Mouse (Mus musculus): Measurements from ENCODE around the gene Satb2. TPM values are rescaled to one million over a fixed set of nuclear protein-coding genes. Genes with fewer than 3 reads are reported as not detected.

The Satb2 gene
- polyA plus RNA-seq, 1 experiment = 1.00 TPM

DNA sequence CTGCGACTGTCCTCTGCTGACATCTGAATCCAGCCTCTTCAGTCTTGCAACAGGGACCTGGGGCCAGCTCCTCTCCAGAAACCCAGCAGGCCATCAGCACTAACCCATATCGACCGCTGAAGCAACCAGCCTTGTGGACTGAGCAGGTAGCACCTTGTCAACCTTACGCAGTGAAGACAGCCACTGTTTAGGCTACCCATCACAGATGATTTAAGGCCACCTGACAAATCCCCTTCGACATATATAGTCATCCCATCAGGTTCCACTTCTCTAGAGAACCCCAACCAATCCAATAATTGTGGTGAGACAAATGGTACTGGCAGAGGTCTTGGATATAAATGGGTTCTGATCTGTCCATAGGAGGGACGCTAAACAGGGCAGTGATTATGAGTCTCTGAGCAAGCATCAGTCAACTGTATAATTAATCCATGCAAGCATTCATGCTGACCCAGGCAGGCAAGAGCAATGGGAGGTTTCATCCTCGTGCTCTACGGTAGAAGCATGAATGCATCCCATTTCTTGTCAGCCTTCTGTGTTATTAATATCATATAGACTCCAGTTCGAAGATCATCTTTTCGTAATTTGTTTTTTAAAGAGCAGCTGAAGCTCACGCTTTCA lies 229.5 kb downstream of the Satb2 start:
- H3K27ac ChIP-seq (ENCODE audit: control insufficient read depth, insufficient read depth, low read depth, low read length, poor library complexity) = no peak overlapping the region
- H3K4me1 ChIP-seq (ENCODE audit: control insufficient read depth, insufficient read depth, low read length) = no peaks in the 10 kb centered on the region
- no peak overlapping the region for H3K4me3 ChIP-seq (replicated peaks; ENCODE audit: control insufficient read depth, low read depth, low read length)
- TF ChIP-seq CTCF (IDR thresholded peaks at IDR 0.05; ENCODE audit: control insufficient read depth, insufficient read depth, low read length) = no peak
- TF ChIP-seq POLR2A (IDR thresholded peaks at IDR 0.05; ENCODE audit: borderline replicate concordance, control insufficient read depth, low read depth, low read length) = no peak
- 85% methylated on average over 11 of the region's 11 CpGs for WGBS
